Mouse (Mus musculus): ENCODE data around the gene Il2ra.

- no peak for TF ChIP-seq CTCF (IDR thresholded peaks at IDR 0.05; ENCODE audit: borderline replicate concordance, insufficient read depth, low read depth, low read length)
- no peak for TF ChIP-seq POLR2A (IDR thresholded peaks at IDR 0.05; ENCODE audit: borderline replicate concordance, insufficient read depth, low read length)
Observed at GRCm38 (mm10) chr2:11690201-11690890, 47.7 kb downstream of the Il2ra start.
